ENCODE assay signal across 10 mouse cellular contexts in the genomic region with DNA sequence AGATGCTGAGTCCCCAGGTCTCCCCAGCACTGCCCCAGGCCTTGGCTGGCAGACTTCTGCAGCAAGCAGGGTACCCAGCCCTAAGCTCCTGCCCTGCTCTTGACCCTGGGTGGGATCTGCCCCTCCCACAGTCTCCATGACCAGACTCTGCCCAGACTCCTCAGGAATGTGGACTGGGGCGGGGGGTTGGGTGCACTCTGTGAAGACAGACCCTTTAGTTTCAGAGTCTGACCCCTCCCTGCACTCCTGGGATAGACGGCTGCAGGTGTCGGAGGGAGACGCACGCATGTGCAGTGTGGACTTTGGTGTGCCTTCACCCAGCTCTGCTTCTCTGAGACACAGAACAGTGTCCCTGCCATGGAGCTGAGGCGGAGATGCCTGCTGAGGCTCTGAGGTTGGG. TPM values are rescaled to one million over a fixed set of nuclear protein-coding genes. Genes with fewer than 3 reads are reported as not detected.
DNase-seq lines count a peak whose midpoint lies in the region; ATAC-seq and TF ChIP-seq lines count a peak whose summit lies in the region.
"Had no signal": no experiment of that assay in that cellular context is flagged by ENCODE, and none has a peak within 500 bp of the region (broad histone marks: within the 10 kb centered on the region; RNA-seq: fewer than 3 reads in every experiment).

No protein-coding gene starts in this region.

- TF ChIP-seq CTCF in forebrain, postnatal 0 days (IDR thresholded peaks at IDR 0.05; ENCODE audit: low read depth) = no peak

- no peaks in the 10 kb centered on the region for H3K36me3 ChIP-seq in forebrain, embryonic 11.5 days (ENCODE audit: control insufficient read depth, insufficient read depth, low read length)
- no peaks in the 10 kb centered on the region for H3K36me3 ChIP-seq in forebrain, postnatal 0 days (ENCODE audit: insufficient read depth)
- no peaks in the 10 kb centered on the region for H3K36me3 ChIP-seq in lung, embryonic 16.5 days (ENCODE audit: control insufficient read depth, insufficient read depth, low read length)
- H3K36me3 ChIP-seq in intestine, embryonic 14.5 days (ENCODE audit: control insufficient read depth, insufficient read depth, low read length) = no peaks in the 10 kb centered on the region
- no peaks in the 10 kb centered on the region for H3K36me3 ChIP-seq in stomach, embryonic 15.5 days

- H3K4me2 ChIP-seq in forebrain, embryonic 11.5 days (ENCODE audit: low read depth, low read length, severe bottlenecking) = no peak overlapping the region
- H3K4me2 ChIP-seq in forebrain, postnatal 0 days (ENCODE audit: low read depth) = no peak overlapping the region
- no peak overlapping the region for H3K4me2 ChIP-seq in lung, embryonic 16.5 days (ENCODE audit: low read depth, low read length)
- peak overlapping the region; percentile 5 for H3K4me2 ChIP-seq in intestine, embryonic 14.5 days (ENCODE audit: low read length)
- peak overlapping the region; percentile 4 for H3K4me2 ChIP-seq in stomach, embryonic 15.5 days

- no peak overlapping the region for H3K27ac ChIP-seq in forebrain, embryonic 11.5 days (ENCODE audit: low read depth, low read length)
- H3K27ac ChIP-seq in forebrain, postnatal 0 days (ENCODE audit: low read depth, low read length) = no peak overlapping the region
- peak overlapping the region; percentile 61 for H3K27ac ChIP-seq in lung, embryonic 16.5 days (ENCODE audit: low read length)
- peak overlapping the region; percentile 65 for H3K27ac ChIP-seq in intestine, embryonic 14.5 days (ENCODE audit: low read depth)
- H3K27ac ChIP-seq in stomach, embryonic 15.5 days = peak overlapping the region; percentile 57

- peaks cover 20% of the 10 kb centered on the region for H3K4me1 ChIP-seq in forebrain, embryonic 11.5 days (replicated peaks; ENCODE audit: control insufficient read depth, insufficient read depth, low read length)
- H3K4me1 ChIP-seq in forebrain, postnatal 0 days (ENCODE audit: insufficient read depth) = no peaks in the 10 kb centered on the region
- peaks cover 32% of the 10 kb centered on the region for H3K4me1 ChIP-seq in lung, embryonic 16.5 days (replicated peaks; ENCODE audit: control insufficient read depth, insufficient read depth, low read length)
- peaks cover 24% of the 10 kb centered on the region for H3K4me1 ChIP-seq in intestine, embryonic 14.5 days (replicated peaks; ENCODE audit: control insufficient read depth, insufficient read depth, low read length)
- peaks cover 37% of the 10 kb centered on the region for H3K4me1 ChIP-seq in stomach, embryonic 15.5 days

- no peaks in the 10 kb centered on the region for H3K9me3 ChIP-seq in forebrain, embryonic 11.5 days (ENCODE audit: control insufficient read depth, low read length)
- no peaks in the 10 kb centered on the region for H3K9me3 ChIP-seq in forebrain, postnatal 0 days (ENCODE audit: low read length)
- H3K9me3 ChIP-seq in lung, embryonic 16.5 days (ENCODE audit: control insufficient read depth, low read length) = no peaks in the 10 kb centered on the region
- no peaks in the 10 kb centered on the region for H3K9me3 ChIP-seq in intestine, embryonic 14.5 days (ENCODE audit: control insufficient read depth, low read length)
- H3K9me3 ChIP-seq in stomach, embryonic 15.5 days = no peaks in the 10 kb centered on the region

- ATAC-seq in forebrain, embryonic 11.5 days (replicated peaks; ENCODE audit: low FRiP score) = no peak
- ATAC-seq in forebrain, postnatal 0 days = no peak
- ATAC-seq in lung, embryonic 16.5 days (ENCODE audit: low read depth) = peak; percentile 73
- peak; percentile 48 for ATAC-seq in intestine, embryonic 14.5 days (replicated peaks; ENCODE audit: low FRiP score, low TSS enrichment, low read depth)
- ATAC-seq in stomach, embryonic 15.5 days (ENCODE audit: insufficient read depth, low FRiP score, low read depth) = peak; percentile 50; the same call in 1 of the 2 replicates
- ATAC-seq in megakaryocyte, adult 5-6 weeks (ENCODE audit: poor library complexity, severe bottlenecking) = no peak

- WGBS in forebrain, embryonic 11.5 days = 31% methylated on average over 6 of the region's 6 CpGs
- 52% methylated on average over 6 of the region's 6 CpGs for WGBS in forebrain, postnatal 0 days
- 24% methylated on average over 6 of the region's 6 CpGs for WGBS in lung, embryonic 16.5 days
- 12% methylated on average over 6 of the region's 6 CpGs for WGBS in intestine, embryonic 14.5 days
- 16% methylated on average over 6 of the region's 6 CpGs for WGBS in stomach, embryonic 15.5 days

- H3K4me3 ChIP-seq in forebrain, embryonic 11.5 days (ENCODE audit: low read depth, low read length) = no peak overlapping the region
- H3K4me3 ChIP-seq in forebrain, postnatal 0 days (ENCODE audit: low read depth, low read length) = no peak overlapping the region
- no peak overlapping the region for H3K4me3 ChIP-seq in lung, embryonic 16.5 days (ENCODE audit: low read length)
- no peak overlapping the region for H3K4me3 ChIP-seq in intestine, embryonic 14.5 days (ENCODE audit: low read depth, low read length)
- H3K4me3 ChIP-seq in stomach, embryonic 15.5 days (replicated peaks) = no peak overlapping the region

- H3K9ac ChIP-seq in forebrain, embryonic 11.5 days (ENCODE audit: low read length) = peak overlapping the region; percentile 3; the same call in 1 of the 2 replicates
- no peak overlapping the region for H3K9ac ChIP-seq in forebrain, postnatal 0 days
- no peak overlapping the region for H3K9ac ChIP-seq in lung, embryonic 16.5 days (ENCODE audit: low read length)
- no peak overlapping the region; the same call in 1 of the 2 replicates for H3K9ac ChIP-seq in intestine, embryonic 14.5 days (ENCODE audit: low read length)
- H3K9ac ChIP-seq in stomach, embryonic 15.5 days = no peak overlapping the region

- no peaks in the 10 kb centered on the region for H3K27me3 ChIP-seq in forebrain, embryonic 11.5 days (ENCODE audit: control insufficient read depth, insufficient read depth, low read length)
- H3K27me3 ChIP-seq in forebrain, postnatal 0 days (ENCODE audit: insufficient read depth, low read length) = no peaks in the 10 kb centered on the region
- no peaks in the 10 kb centered on the region for H3K27me3 ChIP-seq in lung, embryonic 16.5 days (ENCODE audit: control insufficient read depth, insufficient read depth, low read depth, low read length)
- H3K27me3 ChIP-seq in intestine, embryonic 14.5 days (replicated peaks; ENCODE audit: control insufficient read depth, insufficient read depth, low read length) = no peaks in the 10 kb centered on the region
- no peaks in the 10 kb centered on the region for H3K27me3 ChIP-seq in stomach, embryonic 15.5 days (replicated peaks)

- no peak for DNase-seq in forebrain, embryonic 11.5 days (ENCODE audit: low spot score)
- DNase-seq in forebrain, postnatal 0 days = no peak
- no peak for DNase-seq in lung, postnatal 4 days
- DNase-seq in intestine, embryonic 14.5 days (ENCODE audit: low spot score) = peak; percentile 65
- DNase-seq in layer of hippocampus, adult 8-10 months (ENCODE audit: low spot score in 2 of 2) = no peak
- DNase-seq: cerebellum, adult 11-12 months had no signal

RNA-seq across cellular contexts. Expression of gene Fam131c, which starts 30.0 kb away (rescaled TPM):
- 0.35 and 1.2 TPM in 2 replicates for polyA plus RNA-seq in forebrain, embryonic 11.5 days (2014; fragmentation: Nextera tagmentation; extraction: Ambion mirVana)
- total RNA-seq in forebrain, postnatal 0 days (2014; rRNA removed) = 48.8 and 50.4 TPM in 2 replicates
- 28.9 and 37.0 TPM in 2 replicates for polyA plus RNA-seq in forebrain, postnatal 0 days (2015; fragmentation: Nextera tagmentation; extraction: Ambion mirVana)
- 3.3 and 3.6 TPM in 2 replicates for polyA plus RNA-seq in lung, embryonic 16.5 days (2015; fragmentation: Nextera tagmentation; extraction: Ambion mirVana)
- polyA plus RNA-seq in intestine, embryonic 14.5 days (2014; fragmentation: Nextera tagmentation; extraction: Ambion mirVana) = 2.4 and 2.9 TPM in 2 replicates
- 2.8 and 3.9 TPM in 2 replicates for polyA plus RNA-seq in stomach, embryonic 15.5 days (2015; fragmentation: Nextera tagmentation; extraction: Ambion mirVana)
- total RNA-seq in layer of hippocampus, adult 8-10 months (2022) = 1 to 10 TPM; 2.4 to 3.6 (median 2.8) TPM
- total RNA-seq in megakaryocyte, adult 5-6 weeks (2015) = not detected in 2 replicates
- total RNA-seq in megakaryocyte, adult 5-6 weeks (2017) = not detected in 2 replicates
- total RNA-seq: hematopoietic stem cell, adult 5-6 weeks had no signal

RNA-seq across cellular contexts. Expression of gene Epha2, which starts 36.9 kb away (rescaled TPM):
- polyA plus RNA-seq in forebrain, embryonic 11.5 days (2014; fragmentation: Nextera tagmentation; extraction: Ambion mirVana) = 1.3 and 2.3 TPM in 2 replicates
- total RNA-seq in forebrain, postnatal 0 days (2014; rRNA removed) = 1.2 and 1.4 TPM in 2 replicates
- 0.33 and 0.39 TPM in 2 replicates for polyA plus RNA-seq in forebrain, postnatal 0 days (2015; fragmentation: Nextera tagmentation; extraction: Ambion mirVana)
- polyA plus RNA-seq in lung, embryonic 16.5 days (2015; fragmentation: Nextera tagmentation; extraction: Ambion mirVana) = 11.6 and 11.8 TPM in 2 replicates
- 3.4 and 3.5 TPM in 2 replicates for polyA plus RNA-seq in intestine, embryonic 14.5 days (2014; fragmentation: Nextera tagmentation; extraction: Ambion mirVana)
- polyA plus RNA-seq in stomach, embryonic 15.5 days (2015; fragmentation: Nextera tagmentation; extraction: Ambion mirVana) = 5.9 and 7.3 TPM in 2 replicates
- total RNA-seq in layer of hippocampus, adult 8-10 months (2022) = 1 to 10 TPM; 1.3 to 2.7 (median 2.2) TPM
- 1.1 TPM in 2 replicates for total RNA-seq in megakaryocyte, adult 5-6 weeks (2015)
- 1.3 and 2.1 TPM in 2 replicates for total RNA-seq in megakaryocyte, adult 5-6 weeks (2017)
- total RNA-seq: hematopoietic stem cell, adult 5-6 weeks had no signal

Comparison
In these comparisons a context has a peak if more than half of its experiments do, and no peak if none do; other contexts are left out.
1. ATAC-seq: peak in lung, embryonic 16.5 days (single experiment), intestine, embryonic 14.5 days (single experiment) and stomach, embryonic 15.5 days (single experiment); none in forebrain, embryonic 11.5 days (single experiment), forebrain, postnatal 0 days (single experiment) and megakaryocyte, adult 5-6 weeks (single experiment).
2. H3K27ac ChIP-seq: peak in lung, embryonic 16.5 days (single experiment), intestine, embryonic 14.5 days (single experiment) and stomach, embryonic 15.5 days (single experiment); none in forebrain, embryonic 11.5 days (single experiment) and forebrain, postnatal 0 days (single experiment).
3. H3K4me2 ChIP-seq: peak in intestine, embryonic 14.5 days (single experiment) and stomach, embryonic 15.5 days (single experiment); none in forebrain, embryonic 11.5 days (single experiment), forebrain, postnatal 0 days (single experiment) and lung, embryonic 16.5 days (single experiment).